Mouse (Mus musculus) cerebellum, adult 2 months (tissue): ENCODE results near the gene Slc26a1.

Experiments used
- CTCF ChIP-seq: fragments of 200-500 bp; IDR thresholded peaks from 2 replicates; pipeline ENCODE4 v1.5.1; 2011; ENCODE audit warnings: low read depth, mild to moderate bottlenecking, control low read depth, low read length, moderate library complexity, borderline replicate concordance; ENCODE audit not compliant: insufficient read depth
- POLR2A ChIP-seq: fragments of 200-500 bp; IDR thresholded peaks from 2 replicates; pipeline ENCODE4 v1.6.1; 2011; ENCODE audit warnings: low read length, control low read depth, borderline replicate concordance; ENCODE audit not compliant: insufficient read depth

- TF ChIP-seq CTCF, result no peak
- no peak for TF ChIP-seq POLR2A
These were observed 3.6 kb downstream of the Slc26a1 start for GRCm38 (mm10) chr5:108671757-108672156.
